Mouse (Mus musculus) heart, embryonic 14.5 days (tissue): ENCODE measurements around the gene Rpgrip1l. TPM values are rescaled to one million over a fixed set of nuclear protein-coding genes. Genes with fewer than 3 reads are reported as not detected.

Experiments
- ATAC-seq: fragments of 200-750 bp; cut with Nextera tagmentation; 2 replicates; pipeline ENCODE4 v1.8.0; 2017; ENCODE audit warnings: low read depth, moderate TSS enrichment; ENCODE audit not compliant: insufficient number of reproducible peaks, insufficient read depth, low FRiP score
- H3K27ac ChIP-seq, 2 experiments: fragments of 200-500 bp in 1 of 2; fragments of 300-500 bp in 1 of 2; sonication (generic) in 1 of 2; replicated peaks in 1 of 2; 2 replicates each; pipeline ENCODE4 v1.5.1; 2012 to 2014; ENCODE audit warnings: low read depth in 2 of 2, low read length in 2 of 2, control low read depth in 1 of 2, mild to moderate bottlenecking in 1 of 2, mixed read lengths in 1 of 2; ENCODE audit not compliant: control insufficient read depth in 1 of 2, insufficient read depth in 1 of 2
- H3K27me3 ChIP-seq: fragments of 300-500 bp; sonication (generic); 2 replicates; pipeline ENCODE4 v1.6.1; 2014; ENCODE audit warnings: mild to moderate bottlenecking, low read length, control low read depth; ENCODE audit not compliant: control insufficient read depth, insufficient read depth
- H3K36me3 ChIP-seq: fragments of 300-500 bp; sonication (generic); 2 replicates; pipeline ENCODE4 v1.6.1; 2014; ENCODE audit warnings: mild to moderate bottlenecking, control low read depth, low read length, mixed read lengths; ENCODE audit not compliant: control insufficient read depth, insufficient read depth
- H3K4me1 ChIP-seq, 2 experiments: fragments of 200-500 bp in 1 of 2; fragments of 300-500 bp in 1 of 2; sonication (generic) in 1 of 2; 2 replicates each; pipeline ENCODE4 v1.6.1; 2012 to 2014; ENCODE audit warnings: low read length in 2 of 2, control low read depth in 1 of 2, mixed read lengths in 1 of 2; ENCODE audit not compliant: control insufficient read depth in 2 of 2, insufficient read depth in 2 of 2
- H3K4me2 ChIP-seq: fragments of 300-500 bp; sonication (generic); 2 replicates; pipeline ENCODE4 v1.6.1; 2014; ENCODE audit warnings: mild to moderate bottlenecking, low read length
- H3K4me3 ChIP-seq, 2 experiments: fragments of 200-500 bp in 1 of 2; fragments of 300-500 bp in 1 of 2; sonication (generic) in 1 of 2; 2 replicates each; pipeline ENCODE4 v1.5.1; 2012 to 2014; ENCODE audit warnings: low read length in 2 of 2, mild to moderate bottlenecking in 2 of 2, control low read depth in 1 of 2, low read depth in 1 of 2, moderate library complexity in 1 of 2; ENCODE audit not compliant: control insufficient read depth in 1 of 2, insufficient read depth in 1 of 2
- H3K9ac ChIP-seq: fragments of 300-500 bp; sonication (generic); 2 replicates; pipeline ENCODE4 v1.6.1; 2014; ENCODE audit warnings: mild to moderate bottlenecking, low read length
- H3K9me3 ChIP-seq: fragments of 300-500 bp; sonication (generic); 2 replicates; pipeline ENCODE4 v1.6.1; 2016; ENCODE audit warnings: low read length, control low read depth; ENCODE audit not compliant: control insufficient read depth
- WGBS: fragments of 180-500 bp; shearing (Covaris S2); extraction: QIAGEN DNeasy Blood & Tissue Kit; methylation state at CpG from one replicate; pipeline ENCODE4 v1.1.7; 2014; 5-methylcytosine and 5-hydroxymethylcytosine counted together
- polyA plus RNA-seq: library from polyadenylated mRNA; unstranded; fragments of >200 nt; fragmentation: Nextera tagmentation; extraction: Ambion mirVana; gene quantifications from 2 replicates; pipeline ENCODE4 v1.2.1, GENCODE M21; 2014

The Rpgrip1l gene
- polyA plus RNA-seq, 1 experiment from 2014 or later: 9.9 TPM

DNA sequence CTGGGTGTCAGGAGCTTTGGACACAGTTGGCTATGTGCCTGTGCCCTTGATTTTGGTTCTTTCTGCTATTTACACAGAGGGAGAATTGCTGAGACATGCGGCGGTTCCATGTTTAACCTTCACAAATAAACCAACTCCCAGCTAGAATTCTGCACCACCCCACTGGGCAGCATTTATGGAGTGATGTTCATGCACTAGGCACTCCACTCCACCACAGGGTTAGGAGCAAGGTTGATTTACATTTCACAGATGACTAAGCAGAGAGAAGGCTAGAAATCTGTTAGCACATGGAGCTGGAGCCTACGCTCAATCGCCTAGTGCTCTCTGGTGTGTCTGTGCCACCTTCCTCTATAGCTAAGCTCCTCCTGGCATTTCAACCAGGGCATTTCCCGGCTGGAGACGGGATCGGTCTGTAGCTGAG lies 85.6 kb downstream of the Rpgrip1l start:
- ATAC-seq: no peak
- Histone ChIP-seq H3K36me3 (peaks cover 5% of the 10 kb centered on the region; the same call in 1 of the 2 replicates), H3K4me3 (no peak overlapping the region), H3K4me1 (no peaks in the 10 kb centered on the region), H3K27me3 (no peaks in the 10 kb centered on the region), H3K9ac (no peak overlapping the region), H3K4me2 (no peak overlapping the region), H3K9me3 (no peaks in the 10 kb centered on the region), H3K27ac (no peak overlapping the region)
- 91% methylated on average over 7 of the region's 7 CpGs for WGBS

DNA sequence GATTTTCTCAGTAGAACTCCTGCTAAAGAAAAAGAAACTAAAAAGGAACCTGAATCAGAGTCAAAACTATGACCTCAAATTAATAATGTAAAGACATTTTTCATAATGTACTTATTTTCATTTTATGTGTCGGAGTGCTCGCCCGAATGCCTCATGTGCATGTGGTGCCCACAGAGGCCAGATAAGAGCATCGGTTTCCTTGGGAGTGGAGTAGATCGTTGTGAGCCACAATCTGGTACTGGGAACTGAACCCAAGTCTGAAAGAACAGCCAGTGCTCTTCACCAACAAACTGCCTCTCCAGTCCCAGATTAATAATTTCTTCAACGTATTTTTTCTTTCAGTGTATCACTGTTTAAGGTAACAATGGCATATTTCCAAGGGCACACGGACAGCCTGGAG lies 88.8 kb downstream of the Rpgrip1l start:
- Histone ChIP-seq H3K4me3 (no peak overlapping the region), H3K27ac (no peak overlapping the region), H3K4me2 (no peak overlapping the region), H3K27me3 (no peaks in the 10 kb centered on the region), H3K36me3 (no peaks in the 10 kb centered on the region), H3K9ac (no peak overlapping the region), H3K4me1 (no peaks in the 10 kb centered on the region), H3K9me3 (no peaks in the 10 kb centered on the region)
- 86% methylated on average over 7 of the region's 7 CpGs for WGBS
- ATAC-seq: no peak

DNA sequence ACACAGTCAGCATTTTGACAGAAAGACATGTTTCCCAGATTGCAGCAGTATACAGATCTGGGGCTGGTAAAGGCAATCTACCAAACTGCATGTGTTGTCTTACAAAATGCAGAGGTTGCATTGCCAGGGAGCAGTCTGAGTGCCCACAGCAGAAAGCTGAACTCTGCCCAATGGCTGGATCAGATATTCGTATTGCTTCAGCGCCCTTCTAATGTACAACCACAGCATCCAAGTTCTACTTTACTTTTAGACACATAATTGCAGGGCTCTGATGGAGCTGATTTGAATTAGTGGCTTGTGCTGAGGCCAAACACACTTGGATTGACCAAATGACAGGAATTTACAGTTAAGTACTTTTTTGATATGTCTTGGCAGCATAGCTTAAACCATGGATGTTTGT lies 91.2 kb downstream of the Rpgrip1l start:
- no peak overlapping the region for H3K27ac ChIP-seq
- no peaks in the 10 kb centered on the region for H3K27me3 ChIP-seq
- H3K4me3 ChIP-seq: no peak overlapping the region
- no peaks in the 10 kb centered on the region for H3K9me3 ChIP-seq
- H3K4me2 ChIP-seq: no peak overlapping the region
- no peak for ATAC-seq
- H3K9ac ChIP-seq: no peak overlapping the region
- H3K4me1 ChIP-seq: no peaks in the 10 kb centered on the region
- 91% methylated on average over 2 of the region's 2 CpGs for WGBS
- H3K36me3 ChIP-seq: no peaks in the 10 kb centered on the region

DNA sequence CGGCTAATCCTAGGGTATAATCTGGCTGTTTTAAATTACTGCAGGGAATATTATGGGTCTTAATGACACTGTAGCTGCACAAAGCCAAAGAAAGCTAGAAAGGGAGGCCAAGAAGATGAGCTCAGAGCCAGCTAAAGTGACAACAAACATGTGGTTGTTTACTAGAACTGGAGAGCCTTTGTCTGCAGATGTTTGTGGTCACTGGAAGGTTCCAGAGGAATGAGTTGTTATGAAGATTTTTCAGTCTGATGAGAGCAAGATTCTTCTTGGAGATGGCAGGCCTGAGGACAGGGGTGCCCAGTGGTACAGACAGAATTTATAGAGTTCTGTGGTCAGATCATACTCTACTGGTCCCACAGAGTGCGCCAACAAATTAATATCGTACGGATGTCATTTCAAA lies 94.8 kb downstream of the Rpgrip1l start:
- Histone ChIP-seq H3K4me1 (no peaks in the 10 kb centered on the region), H3K27ac (no peak overlapping the region), H3K4me3 (no peak overlapping the region), H3K9me3 (no peaks in the 10 kb centered on the region), H3K4me2 (no peak overlapping the region), H3K36me3 (no peaks in the 10 kb centered on the region), H3K27me3 (no peaks in the 10 kb centered on the region), H3K9ac (no peak overlapping the region)
- WGBS: 93% methylated on average over 4 of the region's 4 CpGs
- no peak for ATAC-seq

DNA sequence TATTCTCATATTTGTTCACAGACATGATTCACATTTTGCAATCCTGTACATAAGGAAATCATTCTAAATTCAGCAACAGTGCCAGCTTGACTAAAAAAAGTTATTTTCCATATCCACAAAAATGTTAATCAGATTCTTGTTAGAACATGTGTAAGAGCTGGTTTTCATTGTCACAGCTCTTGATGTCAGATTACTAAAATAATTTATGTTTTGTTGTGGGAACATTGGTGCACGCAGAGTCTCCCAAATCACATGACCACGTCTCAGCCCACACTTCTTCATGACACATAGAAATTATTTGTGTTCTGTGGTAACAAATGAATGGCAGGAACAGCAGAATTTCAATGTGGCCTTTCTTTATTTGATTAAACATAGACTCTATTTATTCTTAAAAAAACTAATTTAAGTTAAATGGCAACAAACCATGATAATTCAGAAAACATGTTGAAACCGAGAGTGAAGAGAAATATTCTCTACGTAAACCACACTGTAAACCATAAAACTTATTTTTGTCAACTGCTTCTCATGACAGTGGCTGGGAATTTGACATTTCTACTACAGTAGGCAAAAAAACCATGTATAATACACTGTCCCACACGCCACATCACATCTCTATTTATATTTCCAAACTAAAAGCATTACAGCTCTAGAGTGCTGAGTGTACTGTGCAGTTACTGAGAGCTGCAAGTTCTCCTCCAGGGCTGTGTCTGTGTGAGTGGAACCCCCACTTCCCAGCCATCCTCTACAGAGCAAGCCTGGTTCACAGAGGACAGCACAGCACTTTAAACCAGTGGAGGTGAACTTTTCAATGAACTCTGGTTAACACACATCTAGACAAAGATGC lies 95.8 kb downstream of the Rpgrip1l start:
- H3K27ac ChIP-seq: no peak overlapping the region
- no peak for ATAC-seq
- H3K27me3 ChIP-seq: no peaks in the 10 kb centered on the region
- H3K4me2 ChIP-seq: no peak overlapping the region
- H3K4me3 ChIP-seq: no peak overlapping the region
- no peak overlapping the region for H3K9ac ChIP-seq
- WGBS: 90% methylated on average over 5 of the region's 5 CpGs
- H3K36me3 ChIP-seq: no peaks in the 10 kb centered on the region
- no peaks in the 10 kb centered on the region for H3K9me3 ChIP-seq
- no peaks in the 10 kb centered on the region for H3K4me1 ChIP-seq

- no peak overlapping the region for H3K4me2 ChIP-seq
- H3K36me3 ChIP-seq: no peaks in the 10 kb centered on the region
- H3K4me1 ChIP-seq: no peaks in the 10 kb centered on the region
- H3K4me3 ChIP-seq: no peak overlapping the region
- no peaks in the 10 kb centered on the region for H3K9me3 ChIP-seq
- no peak overlapping the region for H3K27ac ChIP-seq
- no peak overlapping the region for H3K9ac ChIP-seq
- WGBS: 87% methylated on average over 3 of the region's 3 CpGs
- no peak for ATAC-seq
- no peaks in the 10 kb centered on the region for H3K27me3 ChIP-seq
Observed at GRCm38 (mm10) chr8:91214287-91214686, 98.8 kb downstream of the Rpgrip1l start.

DNA sequence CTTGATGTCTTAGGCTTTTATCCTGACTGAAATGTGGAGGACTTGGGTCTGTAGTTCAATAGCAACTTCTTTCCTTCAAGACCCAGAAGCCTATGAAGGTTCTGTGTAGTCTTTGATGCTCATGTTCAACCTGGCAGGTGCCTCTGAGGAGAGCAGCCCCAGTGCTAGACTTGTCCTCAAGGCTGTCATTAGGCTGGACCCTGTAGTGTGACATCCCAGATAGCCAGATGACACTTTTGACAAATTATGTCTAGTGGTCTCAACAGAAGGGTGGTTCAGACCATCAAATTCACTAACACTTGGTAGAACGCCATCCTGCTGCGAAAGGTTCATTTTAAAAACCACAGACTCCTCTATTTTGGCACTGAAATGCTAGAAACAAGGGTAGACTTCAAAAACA lies 100.1 kb downstream of the Rpgrip1l start:
- Histone ChIP-seq H3K9ac (no peak overlapping the region), H3K27me3 (no peaks in the 10 kb centered on the region), H3K4me1 (no peaks in the 10 kb centered on the region), H3K36me3 (no peaks in the 10 kb centered on the region), H3K4me3 (no peak overlapping the region), H3K27ac (no peak overlapping the region), H3K4me2 (no peak overlapping the region), H3K9me3 (no peaks in the 10 kb centered on the region)
- no peak for ATAC-seq
- 96% methylated on average over 2 of the region's 2 CpGs for WGBS

- Histone ChIP-seq H3K27me3 (no peaks in the 10 kb centered on the region), H3K27ac (no peak overlapping the region), H3K4me3 (no peak overlapping the region), H3K4me1 (no peaks in the 10 kb centered on the region; a peak in 1 of 4 replicates), H3K36me3 (no peaks in the 10 kb centered on the region), H3K9ac (no peak overlapping the region), H3K9me3 (no peaks in the 10 kb centered on the region), H3K4me2 (no peak overlapping the region)
- WGBS: 77% methylated on average over 3 of the region's 3 CpGs
- no peak for ATAC-seq
Observed at GRCm38 (mm10) chr8:91209658-91210057, 103.4 kb downstream of the Rpgrip1l start.
